Mouse (Mus musculus) forebrain, embryonic 10.5 days (tissue): ENCODE results near the gene Fgfrl1. TPM values are rescaled to one million over a fixed set of nuclear protein-coding genes. Genes with fewer than 3 reads are reported as not detected.
A peak's percentile ranks its signal among the peaks of the same experiment; 100 is the strongest.

Experiments used
- DNase-seq: peaks from one replicate; pipeline ENCODE4 v3.0.0-alpha.2; 2017; ENCODE audit warnings: low spot score; ENCODE audit errors: extremely low spot score
- H3K27ac ChIP-seq: fragments of 300-500 bp; sonication (generic); 2 replicates; pipeline ENCODE4 v1.5.1; 2016; ENCODE audit warnings: mild to moderate bottlenecking
- H3K27me3 ChIP-seq: fragments of 300-500 bp; sonication (generic); 2 replicates; pipeline ENCODE4 v1.6.1; 2016; ENCODE audit warnings: mild to moderate bottlenecking; ENCODE audit not compliant: poor library complexity, severe bottlenecking
- H3K36me3 ChIP-seq: fragments of 300-500 bp; sonication (generic); replicated peaks from 2 replicates; pipeline ENCODE4 v1.6.1; 2016; ENCODE audit warnings: mild to moderate bottlenecking, moderate library complexity
- H3K4me1 ChIP-seq: fragments of 300-500 bp; sonication (generic); 2 replicates; pipeline ENCODE4 v1.6.1; 2016
- H3K4me3 ChIP-seq: fragments of 300-500 bp; sonication (generic); 2 replicates; pipeline ENCODE4 v1.5.1; 2016; ENCODE audit warnings: mild to moderate bottlenecking, moderate library complexity
- H3K9me3 ChIP-seq: fragments of 300-500 bp; sonication (generic); 2 replicates; pipeline ENCODE4 v1.6.1; 2016; ENCODE audit warnings: mild to moderate bottlenecking, moderate library complexity
- WGBS: fragments of 180-500 bp; shearing (Covaris S2); methylation state at CpG from one replicate; pipeline ENCODE4 v1.1.7; 2016; 5-methylcytosine and 5-hydroxymethylcytosine counted together
- polyA plus RNA-seq: library from polyadenylated mRNA; unstranded; fragments of >200 nt; fragmentation: Nextera tagmentation; extraction: Ambion mirVana; gene quantifications from 2 replicates; pipeline ENCODE4 v1.2.1, GENCODE M21; 2016

Gene Fgfrl1
- polyA plus RNA-seq: 10.4 and 12.3 TPM in 2 replicates

GRCm38 (mm10) chr5:108692271-108692670 is at the start of gene Fgfrl1:
TSS of gene Fgfrl1 (plus strand) at chr5:108692382.
- peak; percentile 53 for DNase-seq
- H3K4me1 ChIP-seq: peaks cover 50% of the 10 kb centered on the region
- H3K36me3 ChIP-seq: peaks cover 10% of the 10 kb centered on the region
- H3K27ac ChIP-seq: no peak within 1 kb of the TSS
- WGBS: 5% methylated on average over 18 of the region's 18 CpGs
- H3K9me3 ChIP-seq: no peaks in the 10 kb centered on the region
- H3K4me3 ChIP-seq: peak within 1 kb of the TSS; percentile 84
- H3K27me3 ChIP-seq: peaks cover 39% of the 10 kb centered on the region

- peaks cover 57% of the 10 kb centered on the region for H3K36me3 ChIP-seq
Observed at GRCm38 (mm10) chr5:108643674-108644073, 48.5 kb upstream of the Fgfrl1 start.

GRCm38 (mm10) chr5:108645651-108646342 is 46.4 kb upstream of the Fgfrl1 start:
- no peak overlapping the region for H3K27ac ChIP-seq
- no peak overlapping the region for H3K4me3 ChIP-seq
- no peak for DNase-seq
- no peaks in the 10 kb centered on the region for H3K27me3 ChIP-seq
- WGBS: 87% methylated on average over 9 of the region's 9 CpGs
- H3K9me3 ChIP-seq: no peaks in the 10 kb centered on the region
- no peaks in the 10 kb centered on the region for H3K4me1 ChIP-seq
- H3K36me3 ChIP-seq: peaks cover 78% of the 10 kb centered on the region

More at GRCm38 (mm10) chr5:108643674-108644073, 48.5 kb upstream of the Fgfrl1 start:
- WGBS: 91% methylated on average over 2 of the region's 2 CpGs
- no peaks in the 10 kb centered on the region for H3K4me1 ChIP-seq
- H3K4me3 ChIP-seq: no peak overlapping the region
- DNase-seq: no peak
- H3K27ac ChIP-seq: no peak overlapping the region
- no peaks in the 10 kb centered on the region for H3K27me3 ChIP-seq
- no peaks in the 10 kb centered on the region for H3K9me3 ChIP-seq

- 96% methylated on average over 3 of the region's 3 CpGs for WGBS
- H3K4me1 ChIP-seq: no peaks in the 10 kb centered on the region
- H3K4me3 ChIP-seq: no peak overlapping the region
- no peak for DNase-seq
- H3K27ac ChIP-seq: no peak overlapping the region
- H3K36me3 ChIP-seq: peaks cover 83% of the 10 kb centered on the region
- no peaks in the 10 kb centered on the region for H3K27me3 ChIP-seq
- H3K9me3 ChIP-seq: no peaks in the 10 kb centered on the region
Observed at GRCm38 (mm10) chr5:108646343-108646660, 45.9 kb upstream of the Fgfrl1 start.

- Histone ChIP-seq H3K27me3 (no peaks in the 10 kb centered on the region), H3K36me3 (peaks cover 88% of the 10 kb centered on the region), H3K9me3 (no peaks in the 10 kb centered on the region), H3K27ac (no peak overlapping the region), H3K4me1 (no peaks in the 10 kb centered on the region), H3K4me3 (no peak overlapping the region)
- WGBS: 94% methylated on average over 2 of the region's 2 CpGs
- DNase-seq: no peak
Observed at GRCm38 (mm10) chr5:108647311-108647710, 44.9 kb upstream of the Fgfrl1 start.

GRCm38 (mm10) chr5:108647820-108648465 is 44.2 kb upstream of the Fgfrl1 start:
- Histone ChIP-seq H3K36me3 (peaks cover 92% of the 10 kb centered on the region), H3K9me3 (no peaks in the 10 kb centered on the region), H3K4me3 (no peak overlapping the region), H3K27ac (no peak overlapping the region), H3K27me3 (no peaks in the 10 kb centered on the region), H3K4me1 (no peaks in the 10 kb centered on the region)
- 87% methylated on average over 2 of the region's 2 CpGs for WGBS
- no peak for DNase-seq

GRCm38 (mm10) chr5:108648937-108649576 is 43.1 kb upstream of the Fgfrl1 start:
- no peaks in the 10 kb centered on the region for H3K9me3 ChIP-seq
- H3K36me3 ChIP-seq: peaks cover 98% of the 10 kb centered on the region
- H3K27me3 ChIP-seq: no peaks in the 10 kb centered on the region
- no peak overlapping the region for H3K4me3 ChIP-seq
- DNase-seq: no peak
- no peak overlapping the region for H3K27ac ChIP-seq
- H3K4me1 ChIP-seq: no peaks in the 10 kb centered on the region
- WGBS: 86% methylated on average over 11 of the region's 11 CpGs

GRCm38 (mm10) chr5:108650341-108650740 is 41.8 kb upstream of the Fgfrl1 start:
- Histone ChIP-seq H3K27me3 (no peaks in the 10 kb centered on the region), H3K4me1 (no peaks in the 10 kb centered on the region), H3K36me3 (peaks cover 99% of the 10 kb centered on the region), H3K27ac (no peak overlapping the region), H3K9me3 (no peaks in the 10 kb centered on the region), H3K4me3 (no peak overlapping the region)
- DNase-seq: no peak
- 92% methylated on average over 7 of the region's 7 CpGs for WGBS

- Histone ChIP-seq H3K36me3 (peaks cover 99% of the 10 kb centered on the region), H3K27me3 (no peaks in the 10 kb centered on the region), H3K4me1 (no peaks in the 10 kb centered on the region), H3K9me3 (no peaks in the 10 kb centered on the region), H3K4me3 (no peak overlapping the region), H3K27ac (no peak overlapping the region)
- DNase-seq: no peak
- WGBS: 88% methylated on average over 5 of the region's 5 CpGs
Observed at GRCm38 (mm10) chr5:108651136-108651720, 41.0 kb upstream of the Fgfrl1 start.

GRCm38 (mm10) chr5:108651823-108652222 is 40.4 kb upstream of the Fgfrl1 start:
- Histone ChIP-seq H3K4me3 (no peak overlapping the region), H3K36me3 (peaks cover 99% of the 10 kb centered on the region), H3K9me3 (no peaks in the 10 kb centered on the region), H3K4me1 (no peaks in the 10 kb centered on the region), H3K27ac (no peak overlapping the region), H3K27me3 (no peaks in the 10 kb centered on the region)
- WGBS: 56% methylated on average over 1 of the region's 1 CpGs
- DNase-seq: no peak

GRCm38 (mm10) chr5:108653341-108653740 is 38.8 kb upstream of the Fgfrl1 start:
- DNase-seq: no peak
- H3K4me3 ChIP-seq: no peak overlapping the region
- H3K4me1 ChIP-seq: 0 out of 2 replicates have a peak, but pooled peaks cover 4% of the 10 kb centered on the region
- H3K36me3 ChIP-seq: peaks cover 93% of the 10 kb centered on the region
- 94% methylated on average over 6 of the region's 6 CpGs for WGBS
- H3K27ac ChIP-seq: no peak overlapping the region
- H3K9me3 ChIP-seq: no peaks in the 10 kb centered on the region
- no peaks in the 10 kb centered on the region for H3K27me3 ChIP-seq

- Histone ChIP-seq H3K4me3 (no peak overlapping the region), H3K36me3 (peaks cover 81% of the 10 kb centered on the region), H3K9me3 (no peaks in the 10 kb centered on the region), H3K27me3 (no peaks in the 10 kb centered on the region), H3K4me1 (peaks cover 14% of the 10 kb centered on the region), H3K27ac (no peak overlapping the region)
- whole genome bisulfite sequencing: 95% methylated on average over 10 of the region's 10 CpGs
- DNase-seq: no peak
Observed at GRCm38 (mm10) chr5:108654444-108654990, 37.7 kb upstream of the Fgfrl1 start.
